Mouse (Mus musculus): ENCODE data around the gene Timmdc1. TPM values are rescaled to one million over a fixed set of nuclear protein-coding genes. Genes with fewer than 3 reads are reported as not detected.

Timmdc1 gene
- total and polyA plus RNA-seq, 2 experiments from 2014 or later, result 47.4 to 90.1 TPM

DNA sequence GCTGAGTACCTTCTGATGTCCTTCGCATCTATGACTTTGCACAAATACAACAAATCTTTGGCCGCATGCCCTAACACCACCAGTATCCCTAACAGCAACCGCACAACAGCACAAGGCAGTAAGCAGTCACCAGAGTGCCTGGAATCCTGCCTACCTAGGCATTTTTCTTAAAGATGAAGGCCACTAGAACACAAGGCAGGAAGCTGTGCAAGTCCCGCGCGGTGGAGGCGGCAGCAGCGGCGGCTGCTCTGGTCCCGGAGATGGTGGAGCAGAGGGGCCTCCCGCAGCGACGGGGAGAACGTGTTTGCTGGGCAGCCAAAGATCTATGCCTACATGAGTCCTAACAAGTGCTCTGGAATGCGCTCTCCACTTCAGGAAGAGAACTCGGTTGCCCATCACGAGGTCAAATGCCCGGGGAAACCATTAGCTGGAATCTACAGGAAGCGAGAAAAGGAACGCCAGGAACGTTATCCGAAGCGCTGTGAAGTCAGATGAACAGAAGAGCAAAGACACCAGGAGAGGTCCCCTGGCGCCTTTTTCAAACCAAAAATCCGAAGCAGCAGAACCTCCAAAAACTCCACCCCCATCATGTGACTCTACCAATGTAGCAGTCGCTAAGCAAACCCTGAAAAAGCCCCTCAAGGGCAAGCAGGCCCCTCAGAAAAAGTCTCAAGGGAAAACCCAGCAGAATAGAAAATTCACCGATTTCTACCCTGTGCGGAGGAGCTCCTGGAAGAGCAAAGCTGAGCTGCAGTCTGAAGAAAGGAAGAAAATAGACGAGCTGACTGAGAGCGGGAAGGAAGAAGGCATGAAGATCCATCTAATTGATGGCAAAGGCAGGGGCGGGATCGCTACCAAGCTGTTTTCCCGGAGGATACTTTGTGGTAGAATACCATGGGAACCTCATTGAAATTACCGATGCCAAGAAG is 45.9 kb downstream of the Timmdc1 start:
- Histone ChIP-seq H3K4me2 (ENCODE audit: low read depth, low read length) (peak overlapping the region; percentile 77), H3K4me3 (ENCODE audit: low read depth, low read length) (peak overlapping the region; percentile 46), H3K27ac (ENCODE audit: low read depth) (peak overlapping the region; percentile 89), H3K9ac (replicated peaks; ENCODE audit: low read depth, low read length) (peak overlapping the region; percentile 50; the same call in 1 of the 2 replicates), H3K4me1 (ENCODE audit: control insufficient read depth, insufficient read depth) (peaks cover 12% of the 10 kb centered on the region), H3K9me3 (replicated peaks; ENCODE audit: control insufficient read depth, low read length) (no peaks in the 10 kb centered on the region), H3K27me3 (ENCODE audit: control insufficient read depth, insufficient read depth, low read length) (no peaks in the 10 kb centered on the region), H3K36me3 (replicated peaks; ENCODE audit: control insufficient read depth, insufficient read depth, low read length) (no peaks in the 10 kb centered on the region)
- TF ChIP-seq EP300 (IDR thresholded peaks at IDR 0.05; ENCODE audit: low read depth), result no peak
- no peak for TF ChIP-seq CTCF (IDR thresholded peaks at IDR 0.05; ENCODE audit: low read depth)
- ATAC-seq (ENCODE audit: insufficient read depth, low read depth), result peak; percentile 70
- peak; percentile 39 for DNase-seq (ENCODE audit: low spot score)
- WGBS, result 4% methylated on average over 34 of the region's 34 CpGs

DNA sequence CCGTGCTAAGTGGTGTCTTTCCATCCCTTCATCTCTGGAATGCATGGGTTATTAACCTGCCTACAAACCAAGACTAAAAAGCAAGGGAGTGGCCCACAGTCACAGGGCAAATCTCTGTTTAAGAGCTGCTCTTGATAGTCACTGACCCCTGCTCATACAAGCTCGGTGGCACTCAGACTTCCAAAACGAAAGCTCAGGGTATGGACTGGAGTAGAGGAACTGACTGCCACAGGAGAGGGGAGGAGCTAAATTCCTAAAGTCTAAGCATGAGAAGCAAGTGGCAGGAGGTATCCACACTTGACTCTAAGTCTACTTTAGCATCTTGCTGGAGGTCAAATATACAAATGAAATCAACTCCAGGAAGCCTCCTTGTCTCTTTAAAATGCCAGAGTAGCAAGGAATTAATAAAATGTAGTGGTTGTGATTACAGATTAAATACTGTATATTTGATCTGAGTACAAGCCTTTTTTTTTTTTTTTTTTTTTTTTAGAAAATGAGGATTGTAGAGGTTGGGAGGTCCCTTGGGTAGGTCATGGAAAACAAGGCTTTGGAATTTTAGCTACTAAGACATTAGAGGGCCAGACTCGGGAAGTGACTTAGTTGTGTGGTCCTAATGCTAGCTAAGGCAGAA is 46.7 kb downstream of the Timmdc1 start:
- H3K9ac ChIP-seq (replicated peaks; ENCODE audit: low read depth, low read length), result peak overlapping the region; percentile 50; the same call in 1 of the 2 replicates
- TF ChIP-seq EP300 (IDR thresholded peaks at IDR 0.05; ENCODE audit: low read depth), result no peak
- TF ChIP-seq CTCF (IDR thresholded peaks at IDR 0.05; ENCODE audit: low read depth), result no peak
- peak; percentile 13 for DNase-seq (ENCODE audit: low spot score)
- H3K27ac ChIP-seq (ENCODE audit: low read depth), result peak overlapping the region; percentile 89
- peak overlapping the region; percentile 46 for H3K4me3 ChIP-seq (ENCODE audit: low read depth, low read length)
- 19% methylated on average over 4 of the region's 4 CpGs for WGBS
- H3K4me1 ChIP-seq (ENCODE audit: control insufficient read depth, insufficient read depth), result peaks cover 12% of the 10 kb centered on the region
- H3K4me2 ChIP-seq (ENCODE audit: low read depth, low read length), result peak overlapping the region; percentile 77
- H3K27me3 ChIP-seq (ENCODE audit: control insufficient read depth, insufficient read depth, low read length), result no peaks in the 10 kb centered on the region
- no peaks in the 10 kb centered on the region for H3K9me3 ChIP-seq (replicated peaks; ENCODE audit: control insufficient read depth, low read length)
- peak; percentile 57 for ATAC-seq (ENCODE audit: insufficient read depth, low read depth)
- no peaks in the 10 kb centered on the region for H3K36me3 ChIP-seq (replicated peaks; ENCODE audit: control insufficient read depth, insufficient read depth, low read length)

DNA sequence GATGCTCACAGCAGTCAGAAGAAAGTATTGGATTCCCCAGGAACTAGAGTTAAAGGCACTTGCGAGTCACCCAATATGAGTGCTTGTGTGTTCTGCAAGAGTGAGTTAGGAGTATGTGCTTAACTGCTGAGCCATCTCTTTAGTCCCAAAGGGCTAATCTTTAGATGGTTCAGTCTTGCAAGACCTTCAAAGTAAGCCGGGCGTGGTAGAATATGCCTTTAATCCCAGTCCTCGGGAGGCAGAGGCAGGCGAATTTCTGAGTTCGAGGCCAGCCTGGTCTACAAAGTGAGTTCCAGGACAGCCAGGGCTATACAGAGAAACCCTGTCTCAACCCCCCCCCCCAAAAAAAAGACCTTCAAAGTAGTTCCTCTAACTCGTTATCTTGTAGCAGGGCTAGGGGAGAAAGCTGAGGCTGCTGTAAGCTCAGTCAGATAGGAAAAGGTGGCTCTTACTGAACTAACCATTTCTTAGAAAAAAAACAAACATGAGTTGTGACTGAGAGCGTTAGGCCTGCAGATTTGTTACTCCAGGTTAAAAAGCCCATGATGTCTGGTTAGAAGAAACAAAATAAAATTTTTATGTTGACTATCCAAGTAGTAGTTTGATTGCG is 47.7 kb downstream of the Timmdc1 start:
- Histone ChIP-seq H3K9ac (replicated peaks; ENCODE audit: low read depth, low read length) (no peak overlapping the region), H3K27me3 (ENCODE audit: control insufficient read depth, insufficient read depth, low read length) (no peaks in the 10 kb centered on the region), H3K27ac (ENCODE audit: low read depth) (no peak overlapping the region), H3K36me3 (replicated peaks; ENCODE audit: control insufficient read depth, insufficient read depth, low read length) (no peaks in the 10 kb centered on the region), H3K4me2 (ENCODE audit: low read depth, low read length) (no peak overlapping the region), H3K4me3 (ENCODE audit: low read depth, low read length) (no peak overlapping the region), H3K4me1 (ENCODE audit: control insufficient read depth, insufficient read depth) (peaks cover 12% of the 10 kb centered on the region), H3K9me3 (replicated peaks; ENCODE audit: control insufficient read depth, low read length) (no peaks in the 10 kb centered on the region)
- TF ChIP-seq CTCF (IDR thresholded peaks at IDR 0.05; ENCODE audit: low read depth), result no peak
- ATAC-seq (ENCODE audit: insufficient read depth, low read depth) (no peak), DNase-seq (ENCODE audit: low spot score) (no peak)
- WGBS, result 89% methylated on average over 9 of the region's 9 CpGs

DNA sequence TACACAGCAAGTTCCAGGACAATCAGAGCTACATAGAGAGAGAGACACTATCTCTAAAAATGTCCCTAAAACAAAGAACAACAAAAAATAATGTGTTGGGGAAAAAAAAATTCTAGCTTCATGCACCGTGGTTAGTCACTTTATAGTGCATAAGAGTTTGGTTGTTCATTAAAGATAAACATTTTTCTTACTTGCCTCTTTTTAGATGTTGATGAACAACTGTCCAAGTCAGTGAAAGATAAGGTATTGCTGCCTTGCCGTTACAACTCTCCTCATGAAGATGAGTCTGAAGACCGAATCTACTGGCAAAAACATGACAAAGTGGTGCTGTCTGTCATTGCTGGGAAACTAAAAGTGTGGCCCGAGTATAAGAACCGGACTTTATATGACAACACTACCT is 48.8 kb downstream of the Timmdc1 start:
- 86% methylated on average over 5 of the region's 5 CpGs for WGBS
- Histone ChIP-seq H3K4me1 (ENCODE audit: control insufficient read depth, insufficient read depth) (peaks cover 12% of the 10 kb centered on the region), H3K27me3 (ENCODE audit: control insufficient read depth, insufficient read depth, low read length) (no peaks in the 10 kb centered on the region), H3K27ac (ENCODE audit: low read depth) (no peak overlapping the region), H3K4me3 (ENCODE audit: low read depth, low read length) (no peak overlapping the region), H3K9me3 (replicated peaks; ENCODE audit: control insufficient read depth, low read length) (no peaks in the 10 kb centered on the region), H3K4me2 (ENCODE audit: low read depth, low read length) (no peak overlapping the region), H3K9ac (replicated peaks; ENCODE audit: low read depth, low read length) (no peak overlapping the region), H3K36me3 (replicated peaks; ENCODE audit: control insufficient read depth, insufficient read depth, low read length) (no peaks in the 10 kb centered on the region)
- TF ChIP-seq EP300 (IDR thresholded peaks at IDR 0.05; ENCODE audit: low read depth) (no peak), CTCF (IDR thresholded peaks at IDR 0.05; ENCODE audit: low read depth) (no peak)
- no peak for DNase-seq (ENCODE audit: low spot score)
- ATAC-seq (ENCODE audit: insufficient read depth, low read depth), result no peak

DNA sequence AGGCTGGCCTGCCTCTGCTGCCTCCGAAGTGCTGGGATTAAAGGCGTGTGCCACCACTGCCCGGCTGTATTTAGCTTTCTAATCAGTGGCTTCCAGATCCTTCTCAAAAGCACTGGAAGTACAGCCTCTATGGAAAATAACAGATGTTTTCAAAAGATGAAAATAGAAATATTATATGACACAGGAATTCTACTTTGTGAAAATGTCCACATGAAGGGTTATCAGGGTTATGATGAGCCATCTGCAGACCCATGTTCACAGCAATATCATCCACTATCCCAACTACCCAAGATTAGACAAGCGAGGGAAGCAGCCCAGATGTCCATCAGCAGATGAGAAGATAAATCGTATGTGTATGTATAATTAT is 50.0 kb downstream of the Timmdc1 start:
- H3K4me3 ChIP-seq (ENCODE audit: low read depth, low read length), result no peak overlapping the region
- H3K36me3 ChIP-seq (replicated peaks; ENCODE audit: control insufficient read depth, insufficient read depth, low read length), result no peaks in the 10 kb centered on the region
- H3K9me3 ChIP-seq (replicated peaks; ENCODE audit: control insufficient read depth, low read length), result no peaks in the 10 kb centered on the region
- no peak overlapping the region for H3K9ac ChIP-seq (replicated peaks; ENCODE audit: low read depth, low read length)
- DNase-seq (ENCODE audit: low spot score) (no peak), ATAC-seq (ENCODE audit: insufficient read depth, low read depth) (no peak)
- H3K27ac ChIP-seq (ENCODE audit: low read depth), result no peak overlapping the region
- no peak overlapping the region for H3K4me2 ChIP-seq (ENCODE audit: low read depth, low read length)
- 75% methylated on average over 5 of the region's 5 CpGs for WGBS
- no peaks in the 10 kb centered on the region for H3K27me3 ChIP-seq (ENCODE audit: control insufficient read depth, insufficient read depth, low read length)
- no peak for TF ChIP-seq CTCF (IDR thresholded peaks at IDR 0.05; ENCODE audit: low read depth)
- no peak for TF ChIP-seq EP300 (IDR thresholded peaks at IDR 0.05; ENCODE audit: low read depth)
- peaks cover 16% of the 10 kb centered on the region for H3K4me1 ChIP-seq (ENCODE audit: control insufficient read depth, insufficient read depth)

All from heart, postnatal 0 days (tissue).